18 mouse cellular contexts compared by ENCODE assay signal in the genomic region with DNA sequence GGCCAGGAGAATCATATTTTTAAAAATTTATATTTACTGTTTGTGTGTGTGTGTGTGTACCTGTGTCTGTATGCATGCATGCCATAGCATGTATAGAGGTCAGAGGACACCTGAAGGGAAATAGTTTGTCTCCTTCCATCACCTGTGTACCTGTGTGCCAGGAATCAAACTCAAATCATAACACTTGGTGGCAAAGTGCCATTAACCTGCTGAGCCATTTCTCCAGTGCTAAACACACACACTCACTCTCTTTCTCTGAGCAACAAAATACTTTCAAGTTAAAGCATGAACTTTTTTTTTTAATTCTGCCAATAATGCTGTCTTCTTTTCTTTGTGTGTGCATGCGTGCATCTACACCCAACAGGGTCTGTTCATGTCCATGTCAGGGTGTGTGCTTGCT. TPM values are rescaled to one million over a fixed set of nuclear protein-coding genes. Genes with fewer than 3 reads are reported as not detected.
DNase-seq lines count a peak whose midpoint lies in the region; ATAC-seq lines count a peak whose summit lies in the region.
"Had no signal": no experiment of that assay in that cellular context is flagged by ENCODE, and none has a peak within 500 bp of the region (broad histone marks: within the 10 kb centered on the region; RNA-seq: fewer than 3 reads in every experiment).

No protein-coding gene starts in this region.

- H3K4me1 ChIP-seq in embryonic facial prominence, embryonic 14.5 days (ENCODE audit: control insufficient read depth, insufficient read depth, low read length), result peaks cover 5% of the 10 kb centered on the region; the same call in 1 of the 2 replicates
- peaks cover 20% of the 10 kb centered on the region for H3K4me1 ChIP-seq in embryonic facial prominence, embryonic 10.5 days

- DNase-seq in cerebellum, adult 9-10 months, result peak; percentile 68
- peak; percentile 46 to 47 for DNase-seq in cerebellum, postnatal 14 days
- DNase-seq in cerebellum, adult 9-11 months, result no peak
- DNase-seq in embryonic facial prominence, embryonic 14.5 days (ENCODE audit: low spot score), result no peak
- no peak for DNase-seq in embryonic facial prominence, embryonic 10.5 days (ENCODE audit: low spot score)
- DNase-seq: adrenal gland, adult 2 months; adrenal gland, postnatal 10 days; adrenal gland, postnatal 25 days; embryo, embryonic 11 days had no signal

- no peak overlapping the region for H3K4me2 ChIP-seq in embryonic facial prominence, embryonic 14.5 days (ENCODE audit: low read depth, low read length)
- H3K4me2 ChIP-seq: embryonic facial prominence, embryonic 12.5 days; embryonic facial prominence, embryonic 15.5 days; forebrain, embryonic 12.5 days had no signal

- H3K36me3 ChIP-seq in embryonic facial prominence, embryonic 14.5 days (ENCODE audit: control insufficient read depth, insufficient read depth, low read length), result no peaks in the 10 kb centered on the region
- no peaks in the 10 kb centered on the region for H3K36me3 ChIP-seq in embryonic facial prominence, embryonic 10.5 days (replicated peaks)
- H3K36me3 ChIP-seq: embryonic facial prominence, embryonic 12.5 days; embryonic facial prominence, embryonic 15.5 days; forebrain, embryonic 10.5 days; forebrain, embryonic 12.5 days had no signal

- H3K9ac ChIP-seq in embryonic facial prominence, embryonic 14.5 days (ENCODE audit: low read depth, low read length), result no peak overlapping the region
- H3K9ac ChIP-seq: embryonic facial prominence, embryonic 12.5 days; embryonic facial prominence, embryonic 15.5 days; forebrain, embryonic 12.5 days had no signal

- 76% methylated on average over 1 of the region's 1 CpGs for WGBS in embryonic facial prominence, embryonic 14.5 days
- 90% methylated on average over 1 of the region's 1 CpGs for WGBS in embryonic facial prominence, embryonic 10.5 days

- no peak overlapping the region for H3K4me3 ChIP-seq in embryonic facial prominence, embryonic 14.5 days (ENCODE audit: low read depth, low read length)
- H3K4me3 ChIP-seq in embryonic facial prominence, embryonic 10.5 days, result no peak overlapping the region
- H3K4me3 ChIP-seq: embryonic facial prominence, embryonic 12.5 days; embryonic facial prominence, embryonic 15.5 days; erythroblast, embryonic 14.5 days; forebrain, embryonic 10.5 days; forebrain, embryonic 12.5 days; gastrocnemius, adult 2 months had no signal

- no peak overlapping the region for H3K27ac ChIP-seq in embryonic facial prominence, embryonic 14.5 days (replicated peaks; ENCODE audit: low read depth, low read length)
- no peak overlapping the region for H3K27ac ChIP-seq in embryonic facial prominence, embryonic 10.5 days (replicated peaks)
- H3K27ac ChIP-seq: embryonic facial prominence, embryonic 12.5 days; embryonic facial prominence, embryonic 15.5 days; forebrain, embryonic 10.5 days; forebrain, embryonic 12.5 days; gastrocnemius, adult 2 months had no signal

- ATAC-seq in cerebellum, adult (ENCODE audit: insufficient number of reproducible peaks, low FRiP score, low TSS enrichment), result no peak
- 0 out of 2 replicates have a peak, but pooled peaks have one; percentile 17 for ATAC-seq in embryonic facial prominence, embryonic 14.5 days (ENCODE audit: low read depth)
- ATAC-seq: forebrain, embryonic 14.5 days; forebrain, embryonic 16.5 days had no signal

- H3K27me3 ChIP-seq in embryonic facial prominence, embryonic 14.5 days (replicated peaks; ENCODE audit: control insufficient read depth, insufficient read depth, low read length), result no peaks in the 10 kb centered on the region
- no peaks in the 10 kb centered on the region for H3K27me3 ChIP-seq in embryonic facial prominence, embryonic 10.5 days (replicated peaks; ENCODE audit: low read depth, poor library complexity, severe bottlenecking)
- H3K27me3 ChIP-seq: embryonic facial prominence, embryonic 12.5 days; embryonic facial prominence, embryonic 15.5 days; forebrain, embryonic 12.5 days had no signal

- no peaks in the 10 kb centered on the region for H3K9me3 ChIP-seq in embryonic facial prominence, embryonic 14.5 days (ENCODE audit: control insufficient read depth, low read length)
- H3K9me3 ChIP-seq in embryonic facial prominence, embryonic 10.5 days, result no peaks in the 10 kb centered on the region
- H3K9me3 ChIP-seq: embryonic facial prominence, embryonic 12.5 days; embryonic facial prominence, embryonic 15.5 days had no signal

RNA-seq across cellular contexts. Expression of gene Tbc1d7, which starts 49.3 kb away (rescaled TPM):
- polyA plus RNA-seq in embryonic facial prominence, embryonic 14.5 days (2014; fragmentation: Nextera tagmentation; extraction: Ambion mirVana), result 45.9 and 55.1 TPM in 2 replicates
- polyA plus RNA-seq in embryonic facial prominence, embryonic 10.5 days (2016; fragmentation: Nextera tagmentation; extraction: Ambion mirVana), result 62.9 and 64.8 TPM in 2 replicates

Comparison
In these comparisons a context has a peak if more than half of its experiments do, and no peak if none do; other contexts are left out.
1. DNase-seq: peak in cerebellum, adult 9-10 months (single experiment) and cerebellum, postnatal 14 days (2 of 2); none in cerebellum, adult 9-11 months (single experiment), embryonic facial prominence, embryonic 14.5 days (single experiment) and embryonic facial prominence, embryonic 10.5 days (single experiment).